Mouse (Mus musculus) leukemia stem cell, adult 10-12 weeks (primary cell): ENCODE measurements around the gene Psmd5. TPM values are rescaled to one million over a fixed set of nuclear protein-coding genes. Genes with fewer than 3 reads are reported as not detected.

Experiments used
- polyA plus RNA-seq: library from polyadenylated mRNA; stranded (reverse); fragments of >175 nt; gene quantifications from 2 replicates; pipeline ENCODE4 v1.2.3, GENCODE M21; 2012; ENCODE audit warnings: low replicate concordance

The Psmd5 gene
- polyA plus RNA-seq: 5.3 and 11.2 TPM in 2 replicates

DNA sequence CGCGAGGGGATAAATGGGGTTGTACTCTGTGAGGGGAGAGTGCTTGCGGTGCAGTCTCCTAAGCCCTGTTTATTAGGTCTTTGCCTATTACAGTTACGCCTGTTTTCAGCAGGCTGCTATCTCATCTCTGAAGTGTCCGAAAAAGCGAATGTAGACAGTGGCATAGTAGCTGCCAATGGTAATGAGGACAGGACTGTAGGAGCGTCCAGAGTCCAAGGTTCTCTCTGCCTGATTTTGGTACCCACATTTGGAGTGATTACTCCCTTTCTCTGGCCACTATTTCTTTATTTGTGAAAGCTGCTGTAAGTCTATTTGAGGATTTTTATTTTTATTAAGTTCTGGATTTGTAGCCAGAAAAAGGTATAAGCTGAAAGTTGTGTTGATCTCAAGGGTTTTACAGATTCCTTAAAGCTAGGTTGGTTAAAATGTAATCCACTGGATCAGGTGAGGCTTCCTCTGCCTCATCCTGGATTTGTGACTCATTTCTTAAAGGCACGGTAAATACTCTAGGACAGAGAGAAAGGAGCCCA lies at the start of gene Psmd5:
Psmd5 (minus strand) TSS at position 153 of the 530 bp plus-strand sequence.

DNA sequence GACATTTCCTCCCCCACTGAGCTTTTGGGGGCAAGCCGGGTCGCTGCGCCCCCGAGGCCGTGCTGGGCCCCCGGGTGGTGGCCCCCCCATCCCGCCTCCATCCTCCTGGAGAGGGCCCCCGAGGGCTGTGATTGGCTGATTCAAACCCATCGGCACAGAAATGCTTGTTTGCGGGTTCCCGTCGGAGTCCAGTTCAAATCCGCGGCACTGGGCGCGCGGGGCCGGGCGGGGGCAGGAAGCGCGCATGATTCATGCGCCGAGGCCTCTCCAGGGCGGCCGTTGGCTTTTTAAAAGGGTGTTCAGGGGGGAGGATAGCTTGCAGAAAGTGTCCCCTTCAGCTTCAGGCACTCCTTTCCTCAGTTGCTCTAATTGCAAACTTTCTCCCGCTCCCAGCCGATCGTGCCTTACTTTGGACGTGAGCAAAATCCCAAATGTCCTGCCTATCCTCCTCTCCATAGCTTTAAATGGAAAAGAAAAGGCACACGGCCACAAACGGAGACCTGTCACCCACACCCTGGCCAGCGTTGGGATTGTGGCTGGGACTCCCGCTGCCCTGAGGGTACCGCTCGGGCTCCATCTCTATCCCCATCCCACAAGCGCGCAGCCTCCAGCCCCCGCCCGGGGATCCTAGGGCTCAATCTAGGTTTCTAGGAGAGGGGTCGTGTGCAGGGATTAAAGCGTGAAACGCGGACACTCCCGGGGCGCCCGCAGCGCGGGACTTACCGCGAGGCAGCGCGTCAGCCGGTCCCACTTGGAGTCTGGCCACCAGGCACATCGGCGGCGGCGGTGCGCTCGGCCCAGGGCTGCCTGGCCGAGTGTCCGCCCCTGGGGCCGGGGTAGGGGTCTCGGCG lies 38.7 kb upstream of the Psmd5 start, which contains the start of gene Phf19:
Phf19 (minus strand) TSS at position 809 of the 851 bp plus-strand sequence.

DNA sequence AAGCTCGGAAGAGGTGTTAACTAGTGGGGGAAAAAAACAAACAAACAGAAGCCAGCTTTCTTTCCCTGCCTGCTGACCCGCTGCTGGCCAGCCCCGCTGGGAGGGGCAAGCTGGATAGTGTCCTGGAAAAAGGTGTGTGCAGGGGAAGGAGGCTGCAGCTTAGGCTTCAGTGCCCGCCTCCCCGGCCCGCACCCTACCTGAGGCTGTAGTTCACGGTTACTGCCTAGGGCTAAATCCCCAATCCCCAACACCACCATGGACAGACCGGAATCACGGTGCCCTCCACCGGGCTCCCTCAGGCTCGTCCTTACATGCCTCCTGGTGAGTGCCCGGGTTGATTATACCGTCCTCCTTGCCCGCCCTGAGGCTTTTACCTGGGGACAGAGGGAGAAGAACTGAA lies 497 bp downstream of the Psmd5 start, which contains the start of gene Cutal:
Cutal (plus strand) TSS at position 126 of the 400 bp plus-strand sequence.

DNA sequence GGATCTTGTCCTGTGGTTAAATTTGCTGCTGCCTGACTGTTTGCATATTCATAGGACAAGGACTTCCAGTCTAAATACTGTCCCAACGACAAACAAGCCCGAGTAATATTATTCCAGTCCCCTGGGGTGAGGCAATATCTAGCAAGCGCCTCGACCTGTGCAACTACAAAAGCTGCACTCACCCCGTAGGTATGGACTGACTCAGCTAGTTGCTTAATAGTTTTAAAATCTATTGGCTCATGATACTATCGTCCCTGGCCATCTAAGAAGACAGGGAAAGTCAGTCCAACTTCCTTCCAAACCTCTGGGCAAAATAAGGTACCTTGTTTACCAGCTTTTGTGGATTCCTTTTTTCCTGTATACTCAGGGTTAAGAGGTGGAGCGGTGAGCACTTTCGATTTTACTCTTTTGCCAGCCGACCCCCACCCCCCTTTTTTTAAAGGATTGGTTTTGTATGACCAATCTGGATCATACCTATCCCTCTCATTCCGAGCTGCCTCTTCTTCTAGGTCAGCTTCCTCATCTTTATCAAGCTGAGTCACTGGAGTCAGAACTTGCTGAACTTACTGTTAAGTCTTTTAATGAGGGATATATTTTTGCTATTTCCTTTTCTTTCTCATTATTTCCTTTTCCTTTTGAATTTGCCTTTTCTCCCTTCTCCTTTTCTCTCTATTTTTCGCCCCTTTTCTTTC lies 41.9 kb downstream of the Psmd5 start, which contains the start of gene Gm34653:
Gm34653 (plus strand) TSS at position 242 of the 692 bp plus-strand sequence.

DNA sequence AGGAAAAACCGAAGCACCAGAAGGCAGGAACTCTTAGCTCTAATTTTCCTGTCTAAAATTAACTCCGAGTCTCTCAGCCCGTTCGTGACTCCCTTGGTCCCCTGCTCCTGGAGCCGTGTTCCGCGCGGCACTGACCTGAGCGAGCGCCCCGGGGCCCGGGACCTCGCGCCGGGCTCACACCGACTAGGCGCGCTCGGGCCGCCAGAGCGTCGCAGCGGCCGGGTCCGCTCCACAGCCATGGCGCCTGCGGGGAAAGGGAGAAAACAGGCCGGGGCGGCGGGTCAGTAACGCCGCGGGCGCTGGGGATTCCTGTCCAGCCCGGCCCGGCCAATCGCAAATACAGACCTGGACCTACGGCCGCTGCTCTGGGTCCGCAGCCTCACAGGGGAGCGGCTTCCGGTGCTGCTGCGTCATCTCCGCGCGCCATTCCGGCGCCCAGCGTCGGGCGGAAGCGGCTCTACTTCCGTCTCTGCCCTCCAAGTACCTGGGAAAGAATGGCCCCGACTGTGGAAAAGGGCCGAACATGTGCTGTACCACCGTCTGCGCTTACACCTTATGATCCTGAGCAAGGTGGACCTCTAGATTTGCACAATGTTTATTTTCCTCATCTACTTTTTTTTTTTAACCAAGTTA lies 48.8 kb downstream of the Psmd5 start, which contains the start of gene Fbxw2:
Fbxw2 (minus strand) TSS at position 485 of the 633 bp plus-strand sequence.

Other genes with a start within 250 kb of the Psmd5 start
- gene Gapvd1, start 119.7 kb downstream of the Psmd5 start, polyA plus RNA-seq: 20.5 and 24.6 TPM in 2 replicates
- gene Hspa5, start 103.0 kb downstream of the Psmd5 start, polyA plus RNA-seq: 56.4 and 125 TPM in 2 replicates
- gene Rabepk, start 75.1 kb downstream of the Psmd5 start, polyA plus RNA-seq: 5.6 and 20.6 TPM in 2 replicates
- gene Fbxw2, start 48.7 kb downstream of the Psmd5 start, polyA plus RNA-seq: 25.3 and 42.4 TPM in 2 replicates
- gene Gm34653, start 42.0 kb downstream of the Psmd5 start, polyA plus RNA-seq: not detected in 2 replicates
- gene Cutal, start 572 bp downstream of the Psmd5 start, polyA plus RNA-seq: not detected in 2 replicates
- 2.7 and 3.9 TPM in 2 replicates for gene Phf19, start 39.1 kb upstream of the Psmd5 start, polyA plus RNA-seq
- 3.8 and 5.1 TPM in 2 replicates for gene Traf1, start 86.8 kb upstream of the Psmd5 start, polyA plus RNA-seq
- not detected in 2 replicates for gene Hc, start 186.5 kb upstream of the Psmd5 start, polyA plus RNA-seq
- 0.17 TPM in 1 of 2 replicates, not detected in the other for gene AI182371, start 226.6 kb upstream of the Psmd5 start, polyA plus RNA-seq
- gene Cntrl, start 234.5 kb upstream of the Psmd5 start, polyA plus RNA-seq: 7.2 and 18.9 TPM in 2 replicates